Mouse (Mus musculus) MEL (cell line): ENCODE results near the gene Fyco1.

Source experiments
- CTCF ChIP-seq, 3 experiments: IDR thresholded peaks in 2 of 3; conservative IDR thresholded peaks in 1 of 3; 2 replicates each; pipeline ENCODE4 v1.5.1; 2011 to 2012; ENCODE audit warnings: low read length in 3 of 3, low read depth in 2 of 3, mild to moderate bottlenecking in 2 of 3, improper control_type of control experiment in 1 of 3, inconsistent platforms in 1 of 3, mixed read lengths in 1 of 3, moderate library complexity in 1 of 3; ENCODE audit not compliant: control insufficient read depth in 1 of 3, insufficient read depth in 1 of 3, poor library complexity in 1 of 3, severe bottlenecking in 1 of 3
- HCFC1 ChIP-seq: IDR thresholded peaks from 2 replicates; pipeline ENCODE4 v1.6.1; 2012; ENCODE audit warnings: low read depth, mild to moderate bottlenecking, inconsistent platforms, low read length, improper control_type of control experiment, moderate library complexity
- MAZ ChIP-seq: IDR thresholded peaks from 2 replicates; pipeline ENCODE4 v1.6.1; 2012; ENCODE audit warnings: low read depth, mild to moderate bottlenecking, inconsistent platforms, low read length, improper control_type of control experiment
- POLR2A ChIP-seq, 2 experiments: IDR thresholded peaks; 2 replicates each; pipeline ENCODE4 v1.6.1; 2011 to 2012; ENCODE audit warnings: low read length in 2 of 2, mild to moderate bottlenecking in 2 of 2, control low read depth in 1 of 2, improper control_type of control experiment in 1 of 2, low read depth in 1 of 2, moderate library complexity in 1 of 2; ENCODE audit not compliant: control insufficient read depth in 1 of 2, insufficient read depth in 1 of 2, poor library complexity in 1 of 2
- POLR2AphosphoS2 ChIP-seq: IDR thresholded peaks from 2 replicates; pipeline ENCODE4 v1.6.1; 2011; ENCODE audit warnings: low read length, improper control_type of control experiment
- RAD21 ChIP-seq: IDR thresholded peaks from 2 replicates; pipeline ENCODE4 v1.6.1; 2011; ENCODE audit warnings: mild to moderate bottlenecking, low read depth, low read length, improper control_type of control experiment
- SIN3A ChIP-seq: IDR thresholded peaks from 2 replicates; pipeline ENCODE4 v1.6.1; 2012; ENCODE audit warnings: low read length, improper control_type of control experiment, inconsistent platforms
- TAL1 ChIP-seq: IDR thresholded peaks from 2 replicates; pipeline ENCODE4 v1.6.1; 2012; ENCODE audit warnings: mild to moderate bottlenecking, inconsistent platforms, low read length, moderate library complexity, mixed read lengths
- TBP ChIP-seq: IDR thresholded peaks from 2 replicates; pipeline ENCODE4 v1.8.0; 2011; ENCODE audit warnings: low read depth, low read length, improper control_type of control experiment
- TCF12 ChIP-seq: IDR thresholded peaks from 2 replicates; pipeline ENCODE4 v1.6.1; 2014; ENCODE audit warnings: low read depth, mild to moderate bottlenecking, inconsistent platforms, low read length, improper control_type of control experiment, moderate library complexity
- USF1 ChIP-seq: IDR thresholded peaks from 2 replicates; pipeline ENCODE4 v1.6.1; 2014; ENCODE audit warnings: low read depth, mild to moderate bottlenecking, inconsistent platforms, low read length, improper control_type of control experiment, moderate library complexity
- ZKSCAN1 ChIP-seq: IDR thresholded peaks from 2 replicates; pipeline ENCODE4 v1.6.1; 2012; ENCODE audit warnings: low read depth, mild to moderate bottlenecking, inconsistent platforms, low read length, improper control_type of control experiment, moderate library complexity

- TF ChIP-seq CTCF (IDR thresholded peaks at IDR 0.05 in 2 of 3, conservative IDR thresholded peaks at IDR 0.05 in 1 of 3; ENCODE audit: control insufficient read depth in 1 of 3, insufficient read depth in 1 of 3, low read depth in 2 of 3, low read length in 3 of 3, poor library complexity in 1 of 3, severe bottlenecking in 1 of 3): no peak
- TF ChIP-seq TAL1: no peak
- no peak for TF ChIP-seq USF1
- no peak for TF ChIP-seq POLR2A (IDR thresholded peaks at IDR 0.05; ENCODE audit: control insufficient read depth in 1 of 2, insufficient read depth in 1 of 2, low read depth in 1 of 2, low read length in 2 of 2, poor library complexity in 1 of 2)
- TF ChIP-seq MAZ: no peak
- TF ChIP-seq RAD21: no peak
- no peak for TF ChIP-seq HCFC1
- no peak for TF ChIP-seq TBP
- TF ChIP-seq POLR2AphosphoS2: no peak
- TF ChIP-seq ZKSCAN1: no peak
- no peak for TF ChIP-seq TCF12
- no peak for TF ChIP-seq SIN3A
Measured at GRCm38 (mm10) chr9:123869167-123869784, 17.6 kb upstream of the Fyco1 start.
